Mouse (Mus musculus): ENCODE data around the gene E030025P04Rik. TPM values are rescaled to one million over a fixed set of nuclear protein-coding genes. Genes with fewer than 3 reads are reported as not detected.

The E030025P04Rik gene
- polyA plus RNA-seq, 1 experiment from 2014 or later: 0.57 TPM

DNA sequence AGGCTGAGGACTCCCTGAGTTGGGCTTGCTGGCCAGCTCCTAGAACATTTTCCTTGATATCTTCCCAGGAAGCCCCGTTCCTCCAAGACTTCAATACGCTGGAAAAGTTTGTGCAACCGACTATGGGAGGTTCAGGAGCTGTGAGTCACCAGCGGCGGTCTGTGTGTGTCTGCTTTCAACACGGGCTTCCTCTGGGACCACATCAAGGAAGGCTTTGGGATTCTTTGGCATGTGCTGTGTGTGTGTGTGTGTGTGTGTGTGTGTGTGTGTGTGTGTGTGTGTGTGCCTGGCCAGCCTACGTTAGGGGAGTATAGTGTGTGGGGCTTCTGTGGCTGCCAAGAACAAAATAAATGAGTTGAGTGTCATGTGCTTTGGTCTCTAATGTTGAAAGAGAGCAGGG is 17.7 kb downstream of the E030025P04Rik start:
- TF ChIP-seq EP300 (IDR thresholded peaks at IDR 0.05) (no peak; the same call in 1 of the 2 replicates), CTCF (IDR thresholded peaks at IDR 0.05) (no peak)
- H3K4me1 ChIP-seq (ENCODE audit: insufficient read depth, low read depth, low read length): no peaks in the 10 kb centered on the region
- peak; percentile 95 for ATAC-seq

DNA sequence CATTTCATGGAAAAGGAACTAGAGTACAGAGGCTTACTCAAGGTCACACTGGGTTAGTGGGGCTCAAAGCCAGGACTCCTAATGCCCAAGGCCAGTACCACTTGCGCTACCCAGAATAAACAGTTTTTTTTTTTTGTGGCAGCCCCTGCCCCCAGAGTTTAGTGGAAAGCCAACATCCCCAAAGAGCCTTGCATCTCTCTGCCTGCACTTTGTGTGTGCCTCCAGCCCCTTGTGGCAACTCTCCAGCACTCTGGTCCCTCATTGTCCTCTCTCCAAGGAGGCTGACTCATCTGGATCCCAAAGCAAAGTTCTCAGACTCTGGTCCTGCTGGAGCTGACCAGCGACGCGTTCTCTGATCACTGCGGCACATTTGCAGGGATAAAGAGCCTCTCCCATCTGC is 18.7 kb downstream of the E030025P04Rik start:
- Histone ChIP-seq H3K9ac (replicated peaks; ENCODE audit: low read depth) (no peak overlapping the region), H3K9me3 (ENCODE audit: low read length) (no peaks in the 10 kb centered on the region), H3K36me3 (ENCODE audit: insufficient read depth, low read length) (no peaks in the 10 kb centered on the region), H3K27me3 (replicated peaks; ENCODE audit: insufficient read depth, low read length) (no peaks in the 10 kb centered on the region), H3K4me3 (ENCODE audit: low read depth, low read length) (no peak overlapping the region), H3K27ac (ENCODE audit: low read length) (peak overlapping the region; percentile 73; the same call in 1 of the 2 replicates), H3K4me1 (ENCODE audit: insufficient read depth, low read depth, low read length) (no peaks in the 10 kb centered on the region), H3K4me2 (replicated peaks; ENCODE audit: low read depth, low read length) (no peak overlapping the region)
- DNase-seq (ENCODE audit: low spot score) (peak; percentile 53), ATAC-seq (peak; percentile 32)
- no peak for TF ChIP-seq EP300 (IDR thresholded peaks at IDR 0.05)
- TF ChIP-seq CTCF (IDR thresholded peaks at IDR 0.05): no peak
- 64% methylated on average over 5 of the region's 5 CpGs for WGBS

More for the DNA sequence above, 17.7 kb downstream of the E030025P04Rik start:
- H3K9ac ChIP-seq (replicated peaks; ENCODE audit: low read depth): no peak overlapping the region
- no peak overlapping the region for H3K4me2 ChIP-seq (replicated peaks; ENCODE audit: low read depth, low read length)
- H3K27me3 ChIP-seq (replicated peaks; ENCODE audit: insufficient read depth, low read length): no peaks in the 10 kb centered on the region
- H3K9me3 ChIP-seq (ENCODE audit: low read length): no peaks in the 10 kb centered on the region
- no peak overlapping the region for H3K4me3 ChIP-seq (ENCODE audit: low read depth, low read length)
- H3K36me3 ChIP-seq (ENCODE audit: insufficient read depth, low read length): no peaks in the 10 kb centered on the region
- peak; percentile 93 for DNase-seq (ENCODE audit: low spot score)
- H3K27ac ChIP-seq (ENCODE audit: low read length): peak overlapping the region; percentile 73
- 45% methylated on average over 7 of the region's 7 CpGs for WGBS

DNA sequence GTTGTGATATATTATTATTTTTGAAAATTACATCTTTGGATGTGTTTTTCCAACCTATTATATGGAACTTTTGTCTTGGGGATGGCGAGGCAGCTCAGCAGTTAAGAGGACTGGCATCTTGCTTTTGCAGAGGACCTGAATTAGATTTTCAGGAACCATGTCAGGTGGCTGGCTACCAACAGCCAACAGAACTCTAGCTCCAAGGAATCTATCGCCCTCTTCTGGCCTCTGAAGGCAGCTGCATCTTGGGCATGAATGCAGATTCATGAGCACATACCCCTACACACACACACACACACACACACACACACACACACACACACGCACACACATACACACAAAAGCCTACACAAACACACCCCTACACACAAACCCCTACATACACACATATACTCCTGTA is 19.9 kb downstream of the E030025P04Rik start:
- Histone ChIP-seq H3K9me3 (ENCODE audit: low read length) (no peaks in the 10 kb centered on the region), H3K27me3 (replicated peaks; ENCODE audit: insufficient read depth, low read length) (no peaks in the 10 kb centered on the region), H3K27ac (ENCODE audit: low read length) (no peak overlapping the region), H3K4me1 (ENCODE audit: insufficient read depth, low read depth, low read length) (no peaks in the 10 kb centered on the region), H3K4me3 (ENCODE audit: low read depth, low read length) (no peak overlapping the region), H3K9ac (replicated peaks; ENCODE audit: low read depth) (no peak overlapping the region), H3K36me3 (ENCODE audit: insufficient read depth, low read length) (no peaks in the 10 kb centered on the region), H3K4me2 (replicated peaks; ENCODE audit: low read depth, low read length) (no peak overlapping the region)
- TF ChIP-seq EP300 (IDR thresholded peaks at IDR 0.05) (no peak), CTCF (IDR thresholded peaks at IDR 0.05) (peak; percentile 57)
- WGBS: 60% methylated on average over 3 of the region's 3 CpGs
- ATAC-seq: no peak
- DNase-seq (ENCODE audit: low spot score): no peak

DNA sequence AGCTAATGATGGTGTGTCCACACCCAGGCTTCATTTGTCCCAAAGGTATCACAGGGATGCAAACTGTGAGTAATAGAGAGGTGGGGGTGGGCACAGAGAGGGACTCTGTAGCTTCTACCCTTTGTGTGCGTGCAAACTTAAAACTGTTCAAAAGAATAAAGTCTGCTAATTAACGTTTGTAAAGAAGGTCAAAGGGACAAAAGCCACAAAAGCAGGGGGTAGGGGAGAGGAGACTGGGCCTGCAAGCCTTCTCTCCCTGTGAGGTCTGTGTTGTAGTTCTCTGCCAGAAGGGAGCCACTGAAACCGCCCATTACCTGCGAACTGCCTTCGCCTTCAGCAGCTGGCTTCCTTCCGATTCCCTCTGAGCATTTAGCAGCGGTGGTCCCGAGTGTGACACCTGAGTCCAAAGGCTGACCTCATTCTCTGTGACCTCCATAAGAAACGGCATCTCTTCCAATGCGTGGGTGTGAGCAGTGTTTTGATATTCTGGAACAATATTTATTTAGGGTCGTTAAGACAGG is 34.3 kb downstream of the E030025P04Rik start:
- Histone ChIP-seq H3K27me3 (replicated peaks; ENCODE audit: insufficient read depth, low read length) (no peaks in the 10 kb centered on the region), H3K4me2 (replicated peaks; ENCODE audit: low read depth, low read length) (no peak overlapping the region), H3K9ac (replicated peaks; ENCODE audit: low read depth) (no peak overlapping the region), H3K4me1 (ENCODE audit: insufficient read depth, low read depth, low read length) (no peaks in the 10 kb centered on the region), H3K27ac (ENCODE audit: low read length) (no peak overlapping the region), H3K4me3 (ENCODE audit: low read depth, low read length) (no peak overlapping the region), H3K9me3 (ENCODE audit: low read length) (no peaks in the 10 kb centered on the region), H3K36me3 (ENCODE audit: insufficient read depth, low read length) (no peaks in the 10 kb centered on the region)
- no peak for TF ChIP-seq CTCF (IDR thresholded peaks at IDR 0.05)
- TF ChIP-seq EP300 (IDR thresholded peaks at IDR 0.05): no peak
- DNase-seq (ENCODE audit: low spot score) (no peak), ATAC-seq (no peak)
- WGBS: 48% methylated on average over 11 of the region's 11 CpGs

DNA sequence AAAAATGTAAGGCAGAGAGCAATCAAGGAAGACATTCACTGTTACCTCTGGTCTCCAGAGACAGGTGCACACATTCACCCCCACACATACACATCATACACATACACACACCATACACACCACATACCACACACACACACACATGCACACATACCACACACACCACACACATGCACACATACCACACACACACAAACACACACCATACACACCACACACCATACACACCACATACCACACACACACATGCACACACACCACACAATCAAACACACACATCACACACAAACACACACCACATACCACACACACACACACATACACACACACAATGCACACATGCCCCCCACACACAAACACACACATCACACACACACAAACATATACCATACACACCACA is 35.1 kb downstream of the E030025P04Rik start:
- DNase-seq (ENCODE audit: low spot score) (no peak), ATAC-seq (no peak)
- Histone ChIP-seq H3K4me2 (replicated peaks; ENCODE audit: low read depth, low read length) (no peak overlapping the region), H3K36me3 (ENCODE audit: insufficient read depth, low read length) (no peaks in the 10 kb centered on the region), H3K27me3 (replicated peaks; ENCODE audit: insufficient read depth, low read length) (no peaks in the 10 kb centered on the region), H3K4me1 (ENCODE audit: insufficient read depth, low read depth, low read length) (no peaks in the 10 kb centered on the region), H3K27ac (ENCODE audit: low read length) (no peak overlapping the region), H3K4me3 (ENCODE audit: low read depth, low read length) (no peak overlapping the region), H3K9me3 (ENCODE audit: low read length) (no peaks in the 10 kb centered on the region), H3K9ac (replicated peaks; ENCODE audit: low read depth) (no peak overlapping the region)
- no peak for TF ChIP-seq CTCF (IDR thresholded peaks at IDR 0.05)
- TF ChIP-seq EP300 (IDR thresholded peaks at IDR 0.05): no peak

DNA sequence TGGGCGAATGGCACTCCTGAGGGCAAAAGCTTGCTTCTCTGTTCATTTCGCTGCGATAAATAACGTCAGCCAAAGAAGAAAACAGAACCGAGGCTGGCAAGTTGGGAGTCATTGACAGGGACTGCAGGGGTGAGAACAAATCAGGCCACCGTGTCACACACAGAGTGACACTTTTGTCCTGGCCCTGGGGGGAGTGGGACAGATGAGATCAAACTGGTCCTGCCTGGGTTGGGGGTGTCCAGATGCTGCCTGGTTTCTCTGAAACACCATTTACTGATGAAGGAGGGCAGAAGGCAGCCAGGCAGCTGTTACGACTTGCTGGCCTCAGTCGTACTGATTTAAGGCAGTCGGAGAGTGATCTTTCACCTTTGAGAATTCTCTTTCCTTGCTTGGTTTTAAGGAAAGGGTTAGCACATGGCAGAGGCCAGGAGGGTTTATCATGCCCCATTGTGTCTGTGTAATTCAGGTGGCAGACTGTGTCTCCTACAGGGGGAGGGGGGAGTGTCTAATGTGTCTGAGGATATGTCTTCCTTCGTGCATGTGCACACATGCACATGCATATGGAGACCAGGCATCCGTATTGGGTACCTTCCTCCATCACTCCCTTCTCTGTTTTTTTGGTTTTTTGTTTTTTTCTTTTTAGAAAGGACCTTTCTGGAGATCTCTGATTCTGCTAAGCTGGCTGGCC is 36.5 kb downstream of the E030025P04Rik start:
- Histone ChIP-seq H3K27me3 (replicated peaks; ENCODE audit: insufficient read depth, low read length) (no peaks in the 10 kb centered on the region), H3K4me2 (replicated peaks; ENCODE audit: low read depth, low read length) (no peak overlapping the region), H3K9me3 (ENCODE audit: low read length) (no peaks in the 10 kb centered on the region), H3K27ac (ENCODE audit: low read length) (no peak overlapping the region), H3K9ac (replicated peaks; ENCODE audit: low read depth) (no peak overlapping the region), H3K4me1 (ENCODE audit: insufficient read depth, low read depth, low read length) (no peaks in the 10 kb centered on the region), H3K36me3 (ENCODE audit: insufficient read depth, low read length) (no peaks in the 10 kb centered on the region), H3K4me3 (ENCODE audit: low read depth, low read length) (no peak overlapping the region)
- TF ChIP-seq CTCF (IDR thresholded peaks at IDR 0.05) (no peak), EP300 (IDR thresholded peaks at IDR 0.05) (no peak)
- WGBS: 63% methylated on average over 11 of the region's 11 CpGs
- DNase-seq (ENCODE audit: low spot score): no peak
- no peak for ATAC-seq

Measured in lung, postnatal 0 days (tissue).